In genomic region chr3:38094370-38094979, GRCm38 (mm10) we compare ENCODE assay signal across 8 mouse cellular contexts.
A peak's percentile ranks its signal among the peaks of the same experiment; 100 is the strongest.
DNase-seq lines count a peak whose midpoint lies in the region; ATAC-seq and TF ChIP-seq lines count a peak whose summit lies in the region.

No protein-coding gene starts in this region.

- H3K4me3 ChIP-seq in liver, adult 2 months (ENCODE audit: insufficient read depth, low read depth, low read length) = no peak overlapping the region
- no peak overlapping the region for H3K4me3 ChIP-seq in midbrain, embryonic 14.5 days (replicated peaks; ENCODE audit: low read depth, low read length)

- no peaks in the 10 kb centered on the region for H3K79me2 ChIP-seq in liver, adult 2 months (ENCODE audit: control insufficient read depth, insufficient read depth, low read length)

- H3K9me3 ChIP-seq in midbrain, embryonic 14.5 days (ENCODE audit: control insufficient read depth, low read length) = no peaks in the 10 kb centered on the region

- 0 out of 2 replicates have a peak, but pooled peaks have one; percentile 18 for TF ChIP-seq CTCF in liver, adult 2 months (IDR thresholded peaks at IDR 0.05; ENCODE audit: low read depth, low read length)

- no peak overlapping the region for H3K4me2 ChIP-seq in midbrain, embryonic 14.5 days (ENCODE audit: low read length)

- H3K4me1 ChIP-seq in liver, adult 2 months (ENCODE audit: control insufficient read depth, insufficient read depth, low read length) = no peaks in the 10 kb centered on the region
- H3K4me1 ChIP-seq in midbrain, embryonic 14.5 days (ENCODE audit: control insufficient read depth, insufficient read depth, low read length) = no peaks in the 10 kb centered on the region

- DNase-seq in 416B (ENCODE audit: low read depth) (peak; percentile 96), ES-CJ7 (ENCODE audit: low read depth, low spot score) (peak; percentile 3)
- DNase-seq in liver, adult 2 months (ENCODE audit: extremely low read depth, low read depth, low spot score) = no peak
- DNase-seq in B cell, adult 2 months = no peak
- no peak for DNase-seq in neural tube, embryonic 10.5 days (ENCODE audit: extremely low spot score, low spot score)
- DNase-seq in cerebellum, adult 9-10 months = no peak
- DNase-seq in midbrain, embryonic 14.5 days = no peak

- 82% methylated on average over 7 of the region's 7 CpGs for WGBS in liver, adult 2 months
- 85% methylated on average over 7 of the region's 7 CpGs for WGBS in midbrain, embryonic 14.5 days

- no peak overlapping the region for H3K9ac ChIP-seq in liver, adult 2 months (ENCODE audit: low read depth, low read length)
- no peak overlapping the region for H3K9ac ChIP-seq in midbrain, embryonic 14.5 days (replicated peaks; ENCODE audit: low read length)

- H3K27me3 ChIP-seq in liver, adult 2 months (ENCODE audit: control insufficient read depth, insufficient read depth, low read length) = no peaks in the 10 kb centered on the region
- no peaks in the 10 kb centered on the region for H3K27me3 ChIP-seq in midbrain, embryonic 14.5 days (ENCODE audit: control insufficient read depth, insufficient read depth, low read length)

- H3K36me3 ChIP-seq in liver, adult 2 months (ENCODE audit: control insufficient read depth, insufficient read depth, low read length) = no peaks in the 10 kb centered on the region
- H3K36me3 ChIP-seq in midbrain, embryonic 14.5 days (ENCODE audit: control insufficient read depth, insufficient read depth, low read length) = no peaks in the 10 kb centered on the region

- no peak overlapping the region for H3K27ac ChIP-seq in liver, adult 2 months (replicated peaks; ENCODE audit: insufficient read depth, low read depth, low read length)
- no peak overlapping the region for H3K27ac ChIP-seq in midbrain, embryonic 14.5 days (replicated peaks; ENCODE audit: low read depth, low read length)

- peak; percentile 99 for ATAC-seq in granulocyte monocyte progenitor cell, adult 5-6 weeks (replicated peaks; ENCODE audit: poor library complexity, severe bottlenecking)
- ATAC-seq in midbrain, embryonic 14.5 days (ENCODE audit: low FRiP score, low TSS enrichment) = no peak

- no peak for TF ChIP-seq POLR2A in liver, adult 2 months (IDR thresholded peaks at IDR 0.05; ENCODE audit: extremely low read depth, insufficient read depth, low read length)

Comparison
In these comparisons a context has a peak if more than half of its experiments do, and no peak if none do; other contexts are left out.
1. DNase-seq: peak in 416B (single experiment) and ES-CJ7 (single experiment); none in liver, adult 2 months (single experiment), B cell, adult 2 months (0 of 2), neural tube, embryonic 10.5 days (single experiment), cerebellum, adult 9-10 months (single experiment) and midbrain, embryonic 14.5 days (single experiment).